Mouse (Mus musculus): ENCODE data around the gene Dhrs4.

GRCm38 (mm10) chr14:55466481-55466880 is 12.1 kb upstream of the Dhrs4 start:
- no peak for TF ChIP-seq POLR2A (IDR thresholded peaks at IDR 0.05; ENCODE audit: borderline replicate concordance, extremely low read depth, low read depth, low read length)
- TF ChIP-seq CTCF (IDR thresholded peaks at IDR 0.05; ENCODE audit: insufficient read depth, low read length), result no peak

Measured in lung, adult 2 months (tissue).